Mouse (Mus musculus) cerebellum, postnatal 4 days (tissue): ENCODE results near the gene Vamp1.
A peak's percentile ranks its signal among the peaks of the same experiment; 100 is the strongest.
"Not testable (repeated sequence)": the region's sequence is repeated elsewhere in the genome, so short reads cannot be mapped to it uniquely, and the experiment has no call there.

Source experiments
- DNase-seq, 2 experiments: peaks; one replicate each; pipeline ENCODE4 v3.0.0; 2022; ENCODE audit warnings: low spot score in 2 of 2, mixed read lengths in 1 of 2

Gene Vamp1

GRCm38 (mm10) chr6:125244551-125244950 lies 29.2 kb downstream of the Vamp1 start:
- no peak for DNase-seq

DNA sequence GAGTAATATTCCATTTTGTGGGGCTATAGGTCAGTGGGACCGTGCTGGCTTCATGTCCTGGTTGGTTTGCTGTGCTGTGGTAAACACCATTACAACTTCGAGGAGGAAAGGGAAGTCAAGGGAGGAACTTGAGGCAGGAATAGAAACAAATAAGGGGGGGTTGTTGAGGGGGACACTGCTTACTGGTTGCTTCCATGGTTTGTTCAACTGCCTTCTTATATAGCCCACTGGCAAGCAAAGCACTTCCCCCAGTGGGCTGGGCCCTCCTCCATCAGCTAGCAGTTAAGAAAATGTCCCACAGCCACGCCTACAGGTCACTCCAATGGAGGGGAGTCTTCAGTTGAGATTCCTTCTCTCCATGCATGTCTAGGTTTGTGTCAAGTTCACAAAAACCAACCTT lies 36.9 kb downstream of the Vamp1 start:
- no peak for DNase-seq

DNA sequence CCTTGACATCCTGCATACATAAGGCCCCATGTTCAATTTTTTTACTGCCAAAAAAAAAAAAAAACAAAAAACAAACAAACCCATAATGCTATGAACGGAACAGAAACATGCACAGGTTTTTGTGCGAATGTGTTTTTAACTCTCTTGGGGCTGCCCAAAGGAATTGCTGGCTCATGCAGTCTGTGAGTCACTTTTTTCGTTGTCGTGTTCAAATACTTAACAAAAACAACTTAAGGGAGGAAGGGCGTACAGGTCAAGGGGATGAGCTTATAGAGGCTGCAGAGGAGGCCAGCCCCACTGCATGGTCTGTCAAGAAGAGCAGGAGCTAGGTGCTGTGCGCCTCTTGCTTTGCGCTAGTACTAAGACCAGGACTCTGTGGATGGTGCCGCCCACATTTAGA lies 37.4 kb downstream of the Vamp1 start:
- DNase-seq, result no peak

GRCm38 (mm10) chr6:125253863-125254715 lies 38.7 kb downstream of the Vamp1 start:
- DNase-seq, result no peak

- no peak for DNase-seq
These were observed 40.2 kb downstream of the Vamp1 start for GRCm38 (mm10) chr6:125255516-125256044.

- peak in 1 of 2 experiments; percentile 11 for DNase-seq
These were observed 41.0 kb downstream of the Vamp1 start for GRCm38 (mm10) chr6:125256222-125256966.

DNA sequence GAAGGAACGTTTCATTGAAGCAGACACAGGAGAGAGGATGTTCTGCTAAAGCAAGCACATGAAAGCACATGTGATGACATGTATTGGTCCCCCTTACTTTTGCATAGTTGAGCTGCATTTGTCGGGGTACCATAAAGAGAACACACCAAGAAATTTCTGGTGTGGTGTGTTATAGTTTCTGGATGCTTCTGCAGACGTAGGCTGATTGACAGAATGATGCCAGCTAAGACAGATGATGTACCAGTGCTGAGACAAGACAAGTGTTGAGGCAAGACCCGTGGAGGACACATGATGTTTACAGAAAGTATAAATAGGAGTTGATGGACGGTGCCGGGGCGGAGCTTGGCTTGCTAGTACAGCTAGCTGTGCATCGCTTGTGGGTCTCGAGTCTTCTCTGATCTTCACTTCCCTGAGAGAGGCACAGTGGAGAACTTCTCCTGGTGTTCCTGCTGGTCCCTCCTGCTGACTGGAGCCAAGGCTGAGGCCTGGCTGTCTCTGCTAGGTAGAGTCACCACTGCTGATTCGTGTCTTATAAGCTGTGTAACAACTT lies 44.7 kb downstream of the Vamp1 start:
- DNase-seq, result no peak

DNA sequence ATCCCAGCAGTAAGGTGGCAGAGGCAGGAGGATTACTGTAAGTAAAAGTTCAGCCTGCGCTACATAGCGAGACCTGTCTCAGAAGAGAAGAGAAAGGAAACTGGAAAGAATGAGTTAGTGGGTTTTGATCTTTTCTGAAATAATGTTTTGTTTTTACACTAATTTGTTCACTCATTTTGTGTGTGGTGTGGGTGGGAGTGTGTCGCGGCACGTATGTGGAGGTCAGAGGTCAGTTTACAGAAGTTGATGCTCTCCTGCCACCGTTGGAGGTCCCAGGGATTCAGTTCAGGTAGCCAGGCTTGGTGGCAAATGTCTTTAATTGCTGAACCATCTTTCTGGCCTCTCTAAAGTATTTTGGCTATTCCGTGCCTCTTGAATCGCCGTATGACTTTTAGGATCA lies 48.9 kb downstream of the Vamp1 start:
- DNase-seq, result no peak

DNA sequence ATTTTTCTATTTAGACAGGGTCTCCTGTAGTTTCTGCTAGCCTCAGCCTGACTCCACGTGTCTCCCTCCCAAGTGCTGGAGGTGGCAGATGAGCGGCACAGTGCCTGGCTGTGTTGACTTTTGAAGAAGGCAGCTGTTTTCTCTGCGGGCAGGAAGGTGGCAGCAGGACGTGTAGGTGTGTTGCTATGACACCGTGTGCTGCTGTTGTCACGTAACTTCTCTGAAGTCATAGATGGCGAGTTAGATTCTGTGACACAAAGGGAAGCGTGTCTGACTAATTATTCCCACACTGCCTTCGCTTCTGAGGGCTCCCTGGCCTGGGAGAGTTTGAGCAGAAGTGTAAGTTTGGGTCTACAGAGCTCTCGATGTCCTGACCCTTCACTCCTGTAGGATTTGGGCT lies 49.9 kb downstream of the Vamp1 start:
- no peak for DNase-seq

DNA sequence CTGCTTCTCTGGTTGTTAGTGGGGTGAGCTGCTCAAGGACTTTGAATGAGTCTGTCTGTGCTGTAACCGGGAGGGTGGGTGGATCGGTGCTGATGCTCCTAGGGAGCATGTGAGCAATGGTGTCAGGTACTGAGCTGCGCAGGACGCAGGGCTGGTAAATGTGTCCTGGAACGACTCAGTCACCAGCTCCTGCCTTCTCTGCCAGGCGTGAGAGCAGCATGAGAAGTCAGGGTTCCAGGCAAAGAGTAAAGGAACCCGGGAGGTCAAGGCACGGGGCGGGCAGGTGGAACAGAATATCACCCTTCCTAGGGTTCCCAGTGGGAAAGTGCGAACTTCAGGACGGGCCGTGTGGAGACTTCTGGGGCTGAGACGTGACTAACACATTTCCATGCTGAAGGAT lies 50.7 kb downstream of the Vamp1 start:
- DNase-seq, result no peak

DNA sequence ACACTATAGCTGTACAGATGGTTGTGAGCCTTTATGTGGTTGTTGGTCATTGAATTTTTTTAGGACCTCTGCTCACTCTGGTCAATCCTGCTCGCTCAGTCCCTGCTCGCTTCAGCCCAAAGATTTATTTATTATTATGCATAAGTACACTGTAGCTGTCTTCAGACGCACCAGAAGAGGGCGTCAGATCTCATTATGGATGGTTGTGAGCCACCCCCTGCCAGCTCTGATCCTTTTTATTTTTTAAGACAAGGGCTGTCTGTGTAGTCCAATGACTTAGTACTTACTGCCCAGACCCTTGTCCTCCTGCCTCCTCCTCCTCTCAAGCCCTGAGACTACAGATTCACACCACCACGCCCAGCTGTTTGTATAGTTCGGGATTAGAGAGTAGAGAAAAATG lies 51.2 kb downstream of the Vamp1 start:
- not testable (repeated sequence) for DNase-seq

GRCm38 (mm10) chr6:125267469-125267868 lies 52.1 kb downstream of the Vamp1 start:
- no peak for DNase-seq

DNA sequence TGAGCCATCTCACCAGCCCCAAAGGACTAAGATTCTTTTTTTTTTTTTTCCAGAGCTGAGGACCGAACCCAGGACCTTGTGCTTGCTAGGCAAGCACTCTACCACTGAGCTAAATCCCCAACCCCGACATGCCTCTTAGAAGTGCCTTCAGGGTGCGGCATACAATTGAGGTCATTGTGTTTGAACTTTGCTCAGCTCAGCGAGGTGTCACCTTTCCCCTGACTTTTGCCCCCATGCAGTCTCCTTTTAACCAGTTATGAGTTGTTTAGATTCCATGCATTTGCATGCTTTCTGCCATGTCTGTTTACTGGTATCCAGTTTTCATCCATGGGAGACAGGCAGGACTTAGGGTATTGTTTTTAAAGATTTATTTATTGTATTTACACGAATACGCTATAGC lies 53.4 kb downstream of the Vamp1 start:
- no peak for DNase-seq

GRCm38 (mm10) chr6:125271455-125272227 lies 56.3 kb downstream of the Vamp1 start:
- peak; percentile 74 to 92 for DNase-seq

DNA sequence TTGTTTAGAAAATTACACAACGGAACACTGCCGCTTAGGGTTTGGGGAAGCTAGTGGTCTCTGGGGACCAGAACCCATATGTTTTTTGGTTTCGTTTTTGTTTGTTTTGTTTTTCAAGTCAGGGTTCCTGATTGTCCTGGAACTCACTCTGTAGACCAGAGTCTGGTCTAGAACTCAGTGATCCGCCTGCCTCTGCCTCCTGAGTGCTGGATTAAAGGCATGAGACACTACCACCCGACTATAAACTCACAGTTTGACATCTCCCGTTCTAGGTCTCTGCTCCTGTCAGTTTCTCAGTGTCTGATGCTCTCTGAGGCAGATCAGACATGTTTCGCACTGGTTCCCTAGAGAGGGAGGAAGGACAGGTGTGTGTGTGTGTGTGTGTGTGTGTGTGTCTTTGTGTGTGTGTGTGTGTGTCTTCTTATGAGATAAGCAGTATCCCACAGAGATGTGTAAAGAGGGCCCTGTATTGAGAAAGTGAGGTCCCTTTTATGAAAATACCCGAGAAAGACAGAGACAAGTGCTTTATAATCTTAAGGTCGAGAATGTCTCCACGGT lies 57.0 kb downstream of the Vamp1 start:
- DNase-seq, result no peak

DNA sequence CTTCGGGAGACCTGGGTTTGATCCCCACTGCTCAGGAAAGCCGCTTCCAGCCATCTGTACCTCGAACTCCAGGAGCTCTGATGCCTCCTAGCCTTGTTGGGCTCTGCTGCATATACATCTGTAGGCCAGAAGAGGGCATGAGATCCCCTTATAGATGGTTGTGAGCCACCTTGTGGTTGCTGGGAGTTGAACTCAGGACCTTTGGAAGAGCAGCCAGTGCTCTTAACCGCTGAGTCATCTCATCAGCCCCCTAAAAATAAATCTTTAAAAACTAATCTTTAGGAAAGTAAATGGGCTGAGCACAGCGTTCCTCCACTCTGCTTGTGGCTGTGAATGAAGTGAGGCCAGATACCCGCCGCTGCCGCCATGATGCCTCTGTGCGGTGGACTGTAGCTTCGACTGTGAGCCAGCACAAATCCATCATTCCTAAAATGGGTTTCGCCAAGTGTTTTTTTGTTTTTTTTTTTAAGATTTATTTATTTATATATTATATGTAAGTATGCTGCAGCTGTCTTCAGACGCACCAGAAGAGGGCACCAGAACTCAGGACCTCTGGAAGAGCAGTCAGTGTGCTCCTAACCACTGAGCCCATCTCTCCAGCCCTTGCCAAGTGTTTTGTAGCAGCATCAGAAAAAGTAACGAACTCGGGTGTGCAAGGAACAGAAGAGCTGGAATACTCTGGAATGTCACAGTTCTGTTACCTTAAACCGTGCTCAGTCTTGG lies 59.7 kb downstream of the Vamp1 start:
- peak in 1 of 2 experiments; percentile 28 for DNase-seq

GRCm38 (mm10) chr6:125279729-125280128 lies 64.4 kb downstream of the Vamp1 start:
- no peak for DNase-seq

GRCm38 (mm10) chr6:125282721-125283120 lies 67.4 kb downstream of the Vamp1 start:
- DNase-seq, result not testable (repeated sequence)

DNA sequence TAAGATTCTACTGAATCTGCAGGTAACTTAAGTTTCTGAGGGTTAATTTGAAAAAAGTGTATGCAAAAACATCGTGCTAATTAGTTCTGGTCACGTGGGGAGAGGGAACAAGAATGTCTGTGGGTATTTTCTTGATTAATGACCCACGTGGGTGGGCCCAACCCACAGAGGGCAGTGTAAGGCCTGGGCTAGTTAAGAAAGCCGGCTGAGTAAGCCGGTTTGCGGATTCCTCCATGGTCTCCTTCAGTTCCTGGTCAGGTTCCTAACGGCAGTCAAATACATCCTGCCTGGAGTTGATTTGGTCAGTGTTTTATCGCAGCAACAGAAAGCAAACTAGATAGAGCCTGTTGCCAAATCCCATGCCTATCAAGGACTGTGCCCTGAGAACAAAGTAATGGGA lies 68.9 kb downstream of the Vamp1 start:
- DNase-seq, result no peak

GRCm38 (mm10) chr6:125284751-125285150 lies 69.4 kb downstream of the Vamp1 start:
- DNase-seq, result no peak

- DNase-seq, result no peak
These were observed 70.5 kb downstream of the Vamp1 start, which contains the start of gene Tuba3a for GRCm38 (mm10) chr6:125285890-125286289. TSS of gene Tuba3a (minus strand) at chr6:125286042.
